9 mouse cellular contexts compared by ENCODE assay signal in genomic region chr11:88618005-88618501, GRCm38 (mm10).
DNase-seq lines count a peak whose midpoint lies in the region; ATAC-seq and TF ChIP-seq lines count a peak whose summit lies in the region.
"Had no signal": no experiment of that assay in that cellular context is flagged by ENCODE, and none has a peak within 500 bp of the region (broad histone marks: within the 10 kb centered on the region; RNA-seq: fewer than 3 reads in every experiment).

No protein-coding gene starts in this region.

- TF ChIP-seq POLR2A in small intestine, adult 2 months (IDR thresholded peaks at IDR 0.05; ENCODE audit: low read depth, low read length) = no peak

- H3K27me3 ChIP-seq in lung, postnatal 0 days (replicated peaks; ENCODE audit: insufficient read depth, low read length) = no peaks in the 10 kb centered on the region
- no peaks in the 10 kb centered on the region for H3K27me3 ChIP-seq in hindbrain, embryonic 11.5 days (ENCODE audit: control insufficient read depth, insufficient read depth, low read length)
- no peaks in the 10 kb centered on the region for H3K27me3 ChIP-seq in kidney, postnatal 0 days (ENCODE audit: insufficient read depth, low read length)
- H3K27me3 ChIP-seq in small intestine, adult 2 months (ENCODE audit: control insufficient read depth, insufficient read depth, low read length) = no peaks in the 10 kb centered on the region
- H3K27me3 ChIP-seq: Patski had no signal

- H3K36me3 ChIP-seq in lung, postnatal 0 days (ENCODE audit: insufficient read depth, low read length) = no peaks in the 10 kb centered on the region
- H3K36me3 ChIP-seq in hindbrain, embryonic 11.5 days (ENCODE audit: control insufficient read depth, insufficient read depth, low read length) = no peaks in the 10 kb centered on the region
- H3K36me3 ChIP-seq in kidney, postnatal 0 days (ENCODE audit: insufficient read depth, low read length) = no peaks in the 10 kb centered on the region
- H3K36me3 ChIP-seq in small intestine, adult 2 months (ENCODE audit: control insufficient read depth, insufficient read depth, low read length) = no peaks in the 10 kb centered on the region

- H3K27ac ChIP-seq in lung, postnatal 0 days (ENCODE audit: low read length) = peak overlapping the region; percentile 47; the same call in 1 of the 2 replicates
- H3K27ac ChIP-seq in hindbrain, embryonic 11.5 days (ENCODE audit: low read depth, low read length) = 0 out of 2 replicates have a peak overlapping the region, but pooled peaks have one; percentile 2
- peak overlapping the region; percentile 88 for H3K27ac ChIP-seq in kidney, postnatal 0 days
- peak overlapping the region; percentile 52 for H3K27ac ChIP-seq in small intestine, adult 2 months (ENCODE audit: insufficient read depth, low read depth, low read length)

- no peaks in the 10 kb centered on the region for H3K9me3 ChIP-seq in lung, postnatal 0 days (ENCODE audit: low read length)
- no peaks in the 10 kb centered on the region for H3K9me3 ChIP-seq in hindbrain, embryonic 11.5 days (ENCODE audit: control insufficient read depth, low read length)
- no peaks in the 10 kb centered on the region for H3K9me3 ChIP-seq in kidney, postnatal 0 days (replicated peaks; ENCODE audit: low read length)

- no peak for ATAC-seq in lung, postnatal 0 days
- no peak for ATAC-seq in hindbrain, embryonic 11.5 days (ENCODE audit: low FRiP score)
- peak; percentile 45 for ATAC-seq in kidney, postnatal 0 days (replicated peaks; ENCODE audit: low FRiP score, low read depth)

- 30% methylated on average over 16 of the region's 16 CpGs for WGBS in lung, postnatal 0 days
- WGBS in hindbrain, embryonic 11.5 days = 61% methylated on average over 16 of the region's 16 CpGs
- 23% methylated on average over 16 of the region's 16 CpGs for WGBS in kidney, postnatal 0 days
- WGBS in small intestine, adult 2 months = 24% methylated on average over 16 of the region's 16 CpGs

- H3K4me2 ChIP-seq in lung, postnatal 0 days (replicated peaks; ENCODE audit: low read depth, low read length) = 0 out of 2 replicates have a peak overlapping the region, but pooled peaks have one; percentile 18
- H3K4me2 ChIP-seq in hindbrain, embryonic 11.5 days (replicated peaks; ENCODE audit: low read depth, low read length) = no peak overlapping the region
- H3K4me2 ChIP-seq in kidney, postnatal 0 days (ENCODE audit: low read length) = peak overlapping the region; percentile 31

- no peak overlapping the region for H3K4me3 ChIP-seq in lung, postnatal 0 days (ENCODE audit: low read depth, low read length)
- H3K4me3 ChIP-seq in hindbrain, embryonic 11.5 days (ENCODE audit: low read depth, low read length) = no peak overlapping the region
- no peak overlapping the region for H3K4me3 ChIP-seq in kidney, postnatal 0 days (replicated peaks; ENCODE audit: low read depth, low read length)
- H3K4me3 ChIP-seq in small intestine, adult 2 months (ENCODE audit: low read depth, low read length) = no peak overlapping the region

- no peak for TF ChIP-seq EP300 in lung, postnatal 0 days (IDR thresholded peaks at IDR 0.05)

- no peak for TF ChIP-seq CTCF in lung, postnatal 0 days (IDR thresholded peaks at IDR 0.05)
- no peak for TF ChIP-seq CTCF in kidney, postnatal 0 days (IDR thresholded peaks at IDR 0.05; ENCODE audit: low read depth)
- TF ChIP-seq CTCF in small intestine, adult 2 months (IDR thresholded peaks at IDR 0.05; ENCODE audit: extremely low read depth, insufficient read length, insufficient replicate concordance, low read depth, low read length) = no peak

- DNase-seq in lung, postnatal 0 days (ENCODE audit: low spot score) = peak; percentile 47
- DNase-seq in lung, postnatal 14 days = no peak
- DNase-seq in hindbrain, embryonic 11.5 days (ENCODE audit: low spot score) = no peak
- peak; percentile 68 for DNase-seq in kidney, postnatal 0 days (ENCODE audit: low spot score)
- DNase-seq in ovary, adult 18-20 months (ENCODE audit: low spot score) = no peak
- no peak for DNase-seq in layer of hippocampus, adult 18-20 months (ENCODE audit: low spot score in 2 of 2)
- no peak for DNase-seq in layer of hippocampus, postnatal 36 days

- peaks cover 31% of the 10 kb centered on the region for H3K4me1 ChIP-seq in lung, postnatal 0 days (ENCODE audit: insufficient read depth, low read depth, low read length)
- H3K4me1 ChIP-seq in hindbrain, embryonic 11.5 days (replicated peaks; ENCODE audit: control insufficient read depth, insufficient read depth, low read length) = peaks cover 21% of the 10 kb centered on the region
- H3K4me1 ChIP-seq in kidney, postnatal 0 days (replicated peaks; ENCODE audit: insufficient read depth, low read length) = peaks cover 75% of the 10 kb centered on the region
- peaks cover 21% of the 10 kb centered on the region for H3K4me1 ChIP-seq in small intestine, adult 2 months (ENCODE audit: control insufficient read depth, insufficient read depth, insufficient read length, low read length)

- no peak overlapping the region for H3K9ac ChIP-seq in lung, postnatal 0 days (replicated peaks; ENCODE audit: low read depth)
- H3K9ac ChIP-seq in hindbrain, embryonic 11.5 days (ENCODE audit: low read depth, low read length) = no peak overlapping the region
- H3K9ac ChIP-seq in kidney, postnatal 0 days (ENCODE audit: low read depth, low read length) = no peak overlapping the region

Comparison
In these comparisons a context has a peak if more than half of its experiments do, and no peak if none do; other contexts are left out.
1. DNase-seq: peak in lung, postnatal 0 days (single experiment) and kidney, postnatal 0 days (single experiment); none in lung, postnatal 14 days (single experiment), hindbrain, embryonic 11.5 days (single experiment), ovary, adult 18-20 months (single experiment), layer of hippocampus, adult 18-20 months (0 of 2) and layer of hippocampus, postnatal 36 days (0 of 2).
2. H3K27ac ChIP-seq: peak in every context shown above with its lines; median percentile 88 in kidney, postnatal 0 days; 52 in small intestine, adult 2 months; 47 in lung, postnatal 0 days; 2 in hindbrain, embryonic 11.5 days.